Mouse (Mus musculus): ENCODE results near the gene Clba1. TPM values are rescaled to one million over a fixed set of nuclear protein-coding genes. Genes with fewer than 3 reads are reported as not detected.
"Not testable (repeated sequence)": the region's sequence is repeated elsewhere in the genome, so short reads cannot be mapped to it uniquely, and the experiment has no call there.

Gene Clba1
- polyA plus RNA-seq, 1 experiment from 2014 or later: 6.4 TPM

DNA sequence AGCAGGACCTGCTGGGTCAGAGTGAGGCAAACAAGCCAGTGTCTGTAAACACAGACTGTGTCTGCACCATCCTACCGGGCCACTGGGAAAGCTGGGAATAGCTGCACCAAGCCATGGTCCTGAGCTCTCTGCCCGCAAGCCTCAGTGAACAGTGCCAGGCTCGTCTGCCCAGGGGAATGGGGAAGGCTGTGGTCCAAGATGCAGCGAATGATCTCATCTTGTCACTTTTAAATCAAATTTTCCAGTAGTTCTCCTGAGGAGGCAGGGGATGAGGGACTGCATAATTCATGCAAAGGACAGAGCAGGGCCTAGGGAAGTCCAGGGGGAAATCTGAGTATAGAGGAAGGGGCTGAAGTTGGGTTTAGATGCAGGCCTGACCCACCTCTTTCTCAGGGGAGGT is 941 bp upstream of the Clba1 start:
- H3K9me3 ChIP-seq: no peaks in the 10 kb centered on the region
- H3K4me3 ChIP-seq: no peak overlapping the region
- no peak for ATAC-seq (ENCODE audit: insufficient number of reproducible peaks, low FRiP score, low TSS enrichment, low read depth)
- H3K27me3 ChIP-seq: no peaks in the 10 kb centered on the region; the same call in 1 of the 2 replicates
- H3K9ac ChIP-seq: no peak overlapping the region
- peak overlapping the region; percentile 55; the same call in 1 of the 2 replicates for H3K27ac ChIP-seq
- H3K4me1 ChIP-seq: peaks cover 29% of the 10 kb centered on the region
- WGBS: 83% methylated on average over 4 of the region's 4 CpGs
- peaks cover 8% of the 10 kb centered on the region; the same call in 1 of the 2 replicates for H3K36me3 ChIP-seq
- H3K4me2 ChIP-seq: no peak overlapping the region

DNA sequence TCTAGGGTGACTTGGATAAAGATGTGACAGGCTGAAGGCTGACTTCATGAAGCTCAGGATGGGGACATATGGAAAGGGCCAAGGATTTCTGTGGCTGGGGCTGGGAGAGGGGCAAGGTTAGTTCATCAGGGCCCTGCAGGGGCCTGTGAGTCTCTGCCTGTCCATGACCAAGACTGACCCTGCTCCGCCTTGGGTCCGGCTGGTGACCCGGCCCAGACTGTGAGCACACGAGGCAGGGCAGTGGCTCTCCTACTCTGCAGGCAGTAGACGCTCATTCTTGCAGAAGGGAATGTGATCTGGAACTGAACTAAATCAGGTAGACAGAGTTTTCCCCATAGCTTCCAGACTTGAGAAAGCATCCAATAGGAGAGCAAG is 538 bp upstream of the Clba1 start:
- H3K4me3 ChIP-seq: peak overlapping the region; percentile 73
- H3K27me3 ChIP-seq: no peaks in the 10 kb centered on the region; the same call in 1 of the 2 replicates
- WGBS: 68% methylated on average over 5 of the region's 5 CpGs
- peak; percentile 3; the same call in 1 of the 2 replicates for ATAC-seq (ENCODE audit: insufficient number of reproducible peaks, low FRiP score, low TSS enrichment, low read depth)
- no peaks in the 10 kb centered on the region for H3K9me3 ChIP-seq
- peak overlapping the region; percentile 55 for H3K27ac ChIP-seq
- H3K9ac ChIP-seq: 0 out of 2 replicates have a peak overlapping the region, but pooled peaks have one; percentile 26
- peak overlapping the region; percentile 98 for H3K4me2 ChIP-seq
- peaks cover 29% of the 10 kb centered on the region for H3K4me1 ChIP-seq
- H3K36me3 ChIP-seq: peaks cover 8% of the 10 kb centered on the region; the same call in 1 of the 2 replicates

DNA sequence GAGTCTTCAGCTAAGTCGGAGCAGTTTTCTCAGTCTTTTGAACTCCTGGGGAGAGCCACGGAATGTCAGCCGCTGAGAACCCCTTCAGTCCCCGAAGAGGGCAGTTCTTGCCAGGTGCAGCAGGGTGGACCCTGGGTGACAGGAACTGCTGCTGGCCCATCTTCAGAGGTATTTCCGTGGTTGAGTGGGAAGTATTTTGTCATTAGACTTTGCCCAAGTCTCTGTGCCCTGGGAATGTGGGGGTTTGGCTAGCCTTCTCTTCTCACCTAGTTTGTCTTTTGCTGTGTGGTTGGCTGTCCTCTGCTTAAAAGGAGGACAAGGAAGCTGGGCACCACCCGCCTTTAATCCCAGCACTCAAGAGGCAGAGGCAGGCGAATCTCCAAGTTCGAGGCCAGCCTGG is 904 bp downstream of the Clba1 start:
- ATAC-seq (ENCODE audit: insufficient number of reproducible peaks, low FRiP score, low TSS enrichment, low read depth): no peak
- Histone ChIP-seq H3K4me3 (peak overlapping the region; percentile 73), H3K9ac (peak overlapping the region; percentile 47), H3K36me3 (peaks cover 17% of the 10 kb centered on the region; the same call in 1 of the 2 replicates), H3K4me1 (peaks cover 25% of the 10 kb centered on the region), H3K27ac (no peak overlapping the region), H3K9me3 (no peaks in the 10 kb centered on the region), H3K4me2 (peak overlapping the region; percentile 98), H3K27me3 (no peaks in the 10 kb centered on the region; the same call in 1 of the 2 replicates)
- 28% methylated on average over 8 of the region's 8 CpGs for WGBS

DNA sequence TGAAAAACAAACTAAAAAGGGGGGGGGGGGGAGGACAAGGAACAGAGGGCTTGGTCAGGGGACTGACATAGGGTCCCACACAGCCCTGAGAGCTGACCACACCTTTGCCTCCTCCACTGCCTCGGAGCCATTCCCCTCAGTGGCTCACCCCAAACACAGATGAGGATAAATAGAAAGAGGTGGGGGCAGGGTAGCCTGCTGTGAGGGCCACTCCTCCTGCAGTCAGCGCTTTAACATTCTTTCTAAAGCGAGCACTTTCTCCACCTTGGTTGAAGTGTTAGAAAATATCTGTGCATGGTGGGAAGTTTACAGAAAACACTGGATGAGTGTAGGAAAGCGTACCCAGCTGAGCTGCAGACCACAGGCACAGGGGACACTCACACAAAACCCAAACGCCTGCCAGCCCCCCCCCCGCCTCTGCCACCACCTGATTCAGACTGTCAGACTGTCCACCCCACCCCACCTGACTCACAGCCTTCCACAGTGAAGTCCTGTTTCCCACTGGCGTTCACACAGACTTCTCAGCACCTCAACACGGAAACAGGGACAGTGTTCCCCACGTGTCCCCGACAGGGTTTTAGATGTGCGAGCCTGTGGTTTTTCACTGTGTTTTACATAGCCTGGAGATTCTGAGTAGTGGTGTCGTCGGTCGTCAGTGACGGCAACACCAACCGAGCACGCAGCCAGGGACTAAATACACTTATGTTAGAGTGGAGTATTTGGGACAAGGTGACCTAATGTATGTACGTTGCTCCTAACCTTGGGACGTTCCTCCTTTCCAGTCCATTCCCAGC is 1.6 kb downstream of the Clba1 start:
- Histone ChIP-seq H3K4me2 (peak overlapping the region; percentile 98; the same call in 1 of the 2 replicates), H3K4me3 (peak overlapping the region; percentile 73; the same call in 1 of the 2 replicates)
- ATAC-seq (ENCODE audit: insufficient number of reproducible peaks, low FRiP score, low TSS enrichment, low read depth): no peak

DNA sequence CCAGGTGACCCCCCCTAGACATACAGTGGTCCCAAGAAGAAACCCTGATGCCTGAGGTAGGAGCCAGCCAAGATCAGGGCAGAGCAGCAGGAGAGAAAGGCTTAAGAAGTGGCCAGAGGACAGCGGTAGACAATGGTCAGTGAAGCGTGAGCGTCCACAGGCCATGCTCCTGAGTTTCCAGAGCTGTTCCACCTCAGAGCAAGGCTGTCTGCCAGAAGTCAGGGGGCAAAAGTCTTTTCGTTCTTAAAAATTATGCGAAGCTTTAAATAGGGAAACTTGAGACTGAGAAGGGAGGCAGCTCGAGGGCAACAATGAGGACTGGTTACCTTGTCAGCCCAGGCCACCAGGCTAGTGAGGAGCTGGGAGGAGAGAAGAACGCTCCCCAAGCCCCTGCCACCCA is 4.6 kb downstream of the Clba1 start:
- no peak overlapping the region for H3K9ac ChIP-seq
- no peak overlapping the region for H3K4me2 ChIP-seq
- no peak for ATAC-seq (ENCODE audit: insufficient number of reproducible peaks, low FRiP score, low TSS enrichment, low read depth)
- no peaks in the 10 kb centered on the region for H3K9me3 ChIP-seq
- no peak overlapping the region for H3K27ac ChIP-seq
- 84% methylated on average over 7 of the region's 7 CpGs for WGBS
- no peak overlapping the region for H3K4me3 ChIP-seq
- H3K4me1 ChIP-seq: peaks cover 21% of the 10 kb centered on the region
- H3K36me3 ChIP-seq: peaks cover 49% of the 10 kb centered on the region
- H3K27me3 ChIP-seq: no peaks in the 10 kb centered on the region; the same call in 1 of the 2 replicates

More for the DNA sequence above, 1.6 kb downstream of the Clba1 start:
- 60% methylated on average over 19 of the region's 19 CpGs for WGBS
- H3K36me3 ChIP-seq: peaks cover 21% of the 10 kb centered on the region
- H3K9me3 ChIP-seq: no peaks in the 10 kb centered on the region
- peaks cover 25% of the 10 kb centered on the region for H3K4me1 ChIP-seq
- H3K27me3 ChIP-seq: no peaks in the 10 kb centered on the region; the same call in 1 of the 2 replicates
- no peak overlapping the region for H3K27ac ChIP-seq
- no peak overlapping the region for H3K9ac ChIP-seq

GRCm38 (mm10) chr12:112814682-112815470 is 6.1 kb downstream of the Clba1 start:
- no peak overlapping the region for H3K4me2 ChIP-seq
- WGBS: 70% methylated on average over 14 of the region's 14 CpGs
- H3K9ac ChIP-seq: no peak overlapping the region
- no peak overlapping the region for H3K4me3 ChIP-seq
- peaks cover 64% of the 10 kb centered on the region for H3K36me3 ChIP-seq
- no peak for ATAC-seq (ENCODE audit: insufficient number of reproducible peaks, low FRiP score, low TSS enrichment, low read depth)
- no peaks in the 10 kb centered on the region; the same call in 1 of the 2 replicates for H3K27me3 ChIP-seq
- no peaks in the 10 kb centered on the region for H3K9me3 ChIP-seq
- H3K27ac ChIP-seq: peak overlapping the region; percentile 64
- H3K4me1 ChIP-seq: peaks cover 8% of the 10 kb centered on the region

- no peak overlapping the region for H3K9ac ChIP-seq
- H3K4me2 ChIP-seq: no peak overlapping the region
- H3K4me1 ChIP-seq: peaks cover 4% of the 10 kb centered on the region; the same call in 1 of the 2 replicates
- H3K27ac ChIP-seq: no peak overlapping the region
- H3K36me3 ChIP-seq: peaks cover 76% of the 10 kb centered on the region
- no peaks in the 10 kb centered on the region for H3K27me3 ChIP-seq
- 56% methylated on average over 4 of the region's 4 CpGs for WGBS
- no peak for ATAC-seq (ENCODE audit: insufficient number of reproducible peaks, low FRiP score, low TSS enrichment, low read depth)
- H3K4me3 ChIP-seq: no peak overlapping the region
- no peaks in the 10 kb centered on the region for H3K9me3 ChIP-seq
Observed at GRCm38 (mm10) chr12:112816294-112816693, 7.6 kb downstream of the Clba1 start.

DNA sequence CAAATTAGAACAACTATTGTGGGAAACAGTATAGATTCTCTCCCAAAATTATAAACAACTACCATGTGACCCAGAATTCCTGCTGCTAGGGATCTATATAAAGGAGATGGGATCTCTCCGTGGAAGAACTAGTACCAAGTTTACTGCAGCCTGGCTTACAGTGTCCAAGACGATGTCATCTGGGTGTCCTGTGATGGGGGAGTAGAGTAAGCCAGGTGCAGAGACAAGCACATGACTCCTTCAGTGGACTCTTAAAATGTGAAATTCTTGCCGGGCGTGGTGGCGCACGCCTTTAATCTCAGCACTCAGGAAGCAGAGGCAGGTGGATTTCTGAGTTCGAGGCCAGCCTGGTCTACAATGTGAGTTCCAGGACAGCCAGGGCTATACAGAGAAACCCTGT is 8.1 kb downstream of the Clba1 start:
- not testable (repeated sequence) for H3K4me2 ChIP-seq; H3K27ac ChIP-seq; H3K9ac ChIP-seq; H3K9me3 ChIP-seq; H3K27me3 ChIP-seq; ATAC-seq (ENCODE audit: insufficient number of reproducible peaks, low FRiP score, low TSS enrichment, low read depth); H3K4me1 ChIP-seq; H3K4me3 ChIP-seq
- WGBS: 75% methylated on average over 7 of the region's 7 CpGs
- H3K36me3 ChIP-seq: peaks cover 80% of the 10 kb centered on the region

- H3K4me2 ChIP-seq: no peak overlapping the region
- H3K36me3 ChIP-seq: peaks cover 76% of the 10 kb centered on the region
- ATAC-seq (ENCODE audit: insufficient number of reproducible peaks, low FRiP score, low TSS enrichment, low read depth): no peak
- peaks cover 11% of the 10 kb centered on the region for H3K4me1 ChIP-seq
- WGBS: 87% methylated on average over 8 of the region's 8 CpGs
- H3K9ac ChIP-seq: no peak overlapping the region
- H3K27ac ChIP-seq: no peak overlapping the region
- no peaks in the 10 kb centered on the region for H3K27me3 ChIP-seq
- no peak overlapping the region for H3K4me3 ChIP-seq
- H3K9me3 ChIP-seq: no peaks in the 10 kb centered on the region
Observed at GRCm38 (mm10) chr12:112819057-112819662, 10.4 kb downstream of the Clba1 start.

GRCm38 (mm10) chr12:112820401-112820999 is 11.8 kb downstream of the Clba1 start:
- H3K36me3 ChIP-seq: peaks cover 76% of the 10 kb centered on the region
- no peaks in the 10 kb centered on the region for H3K27me3 ChIP-seq
- H3K9me3 ChIP-seq: no peaks in the 10 kb centered on the region
- H3K4me2 ChIP-seq: no peak overlapping the region
- H3K27ac ChIP-seq: no peak overlapping the region
- H3K4me1 ChIP-seq: peaks cover 15% of the 10 kb centered on the region
- ATAC-seq (ENCODE audit: insufficient number of reproducible peaks, low FRiP score, low TSS enrichment, low read depth): no peak
- H3K9ac ChIP-seq: no peak overlapping the region
- WGBS: 83% methylated on average over 12 of the region's 12 CpGs
- H3K4me3 ChIP-seq: no peak overlapping the region

DNA sequence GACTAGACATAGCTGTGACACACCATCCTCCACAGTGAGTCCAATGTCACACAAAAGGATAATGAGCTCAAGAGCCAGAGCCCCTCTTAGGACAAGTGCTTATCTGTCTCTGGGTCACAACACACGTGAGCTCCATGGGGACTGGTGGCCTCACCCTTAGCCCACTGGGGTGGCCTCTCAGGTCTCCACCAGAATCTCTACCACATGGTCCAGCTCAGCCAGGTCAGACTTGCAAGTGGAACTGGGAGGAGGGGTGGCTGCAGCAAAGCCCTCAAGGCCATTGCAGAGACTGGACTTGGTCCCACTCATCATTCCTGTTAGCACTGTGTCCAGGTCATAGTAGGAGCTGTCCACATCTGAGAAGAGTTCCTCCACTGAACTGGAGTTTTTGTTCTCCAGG is 12.5 kb downstream of the Clba1 start:
- H3K4me3 ChIP-seq: no peak overlapping the region
- ATAC-seq (ENCODE audit: insufficient number of reproducible peaks, low FRiP score, low TSS enrichment, low read depth): no peak
- 72% methylated on average over 1 of the region's 1 CpGs for WGBS
- H3K27me3 ChIP-seq: no peaks in the 10 kb centered on the region
- H3K9ac ChIP-seq: no peak overlapping the region
- H3K9me3 ChIP-seq: no peaks in the 10 kb centered on the region
- H3K4me2 ChIP-seq: no peak overlapping the region
- H3K4me1 ChIP-seq: peaks cover 19% of the 10 kb centered on the region
- H3K27ac ChIP-seq: no peak overlapping the region
- H3K36me3 ChIP-seq: peaks cover 76% of the 10 kb centered on the region
